Mouse (Mus musculus): ENCODE measurements around the gene Ralgps2. TPM values are rescaled to one million over a fixed set of nuclear protein-coding genes. Genes with fewer than 3 reads are reported as not detected.
A peak's percentile ranks its signal among the peaks of the same experiment; 100 is the strongest.

Ralgps2 gene
- polyA plus RNA-seq, 1 experiment from 2014 or later = 80.4 TPM

- DNase-seq (ENCODE audit: low spot score) = no peak
- no peaks in the 10 kb centered on the region for H3K4me1 ChIP-seq (replicated peaks)
- WGBS = 73% methylated on average over 6 of the region's 6 CpGs
Measured at GRCm38 (mm10) chr1:156970641-156971040, 31.2 kb upstream of the Ralgps2 start.

GRCm38 (mm10) chr1:156968107-156968506, 28.7 kb upstream of the Ralgps2 start:
- no peaks in the 10 kb centered on the region for H3K36me3 ChIP-seq
- no peak overlapping the region for H3K4me3 ChIP-seq
- H3K4me1 ChIP-seq (replicated peaks) = peaks cover 8% of the 10 kb centered on the region; the same call in 1 of the 2 replicates
- DNase-seq (ENCODE audit: low spot score) = no peak
- WGBS = 82% methylated on average over 7 of the region's 7 CpGs
- no peaks in the 10 kb centered on the region for H3K9me3 ChIP-seq
- H3K27me3 ChIP-seq (ENCODE audit: insufficient read depth, poor library complexity, severe bottlenecking) = no peaks in the 10 kb centered on the region
- no peak overlapping the region for H3K27ac ChIP-seq

More at GRCm38 (mm10) chr1:156970641-156971040, 31.2 kb upstream of the Ralgps2 start:
- Histone ChIP-seq H3K9me3 (no peaks in the 10 kb centered on the region), H3K36me3 (no peaks in the 10 kb centered on the region), H3K27me3 (ENCODE audit: insufficient read depth, poor library complexity, severe bottlenecking) (no peaks in the 10 kb centered on the region), H3K4me3 (no peak overlapping the region), H3K27ac (no peak overlapping the region)

- no peak for DNase-seq (ENCODE audit: low spot score)
- no peak overlapping the region for H3K4me3 ChIP-seq
- peaks cover 14% of the 10 kb centered on the region; the same call in 1 of the 2 replicates for H3K4me1 ChIP-seq (replicated peaks)
- 77% methylated on average over 4 of the region's 4 CpGs for WGBS
- H3K27me3 ChIP-seq (ENCODE audit: insufficient read depth, poor library complexity, severe bottlenecking) = no peaks in the 10 kb centered on the region
- H3K36me3 ChIP-seq = no peaks in the 10 kb centered on the region
- H3K9me3 ChIP-seq = no peaks in the 10 kb centered on the region
- no peak overlapping the region for H3K27ac ChIP-seq
Measured at GRCm38 (mm10) chr1:156964586-156964932, 25.1 kb upstream of the Ralgps2 start.

GRCm38 (mm10) chr1:156963871-156964585, 24.6 kb upstream of the Ralgps2 start:
- WGBS = 39% methylated on average over 7 of the region's 7 CpGs
- Histone ChIP-seq H3K4me1 (replicated peaks) (peaks cover 14% of the 10 kb centered on the region; the same call in 1 of the 2 replicates), H3K27ac (no peak overlapping the region), H3K27me3 (ENCODE audit: insufficient read depth, poor library complexity, severe bottlenecking) (no peaks in the 10 kb centered on the region), H3K36me3 (no peaks in the 10 kb centered on the region), H3K4me3 (no peak overlapping the region), H3K9me3 (no peaks in the 10 kb centered on the region)
- DNase-seq (ENCODE audit: low spot score) = no peak

GRCm38 (mm10) chr1:156961481-156962265, 22.2 kb upstream of the Ralgps2 start:
- 51% methylated on average over 8 of the region's 8 CpGs for WGBS
- H3K9me3 ChIP-seq = no peaks in the 10 kb centered on the region
- H3K27ac ChIP-seq = 0 out of 2 replicates have a peak overlapping the region, but pooled peaks have one; percentile 29
- no peak for DNase-seq (ENCODE audit: low spot score)
- peaks cover 14% of the 10 kb centered on the region; the same call in 1 of the 2 replicates for H3K4me1 ChIP-seq (replicated peaks)
- no peak overlapping the region for H3K4me3 ChIP-seq
- H3K27me3 ChIP-seq (ENCODE audit: insufficient read depth, poor library complexity, severe bottlenecking) = no peaks in the 10 kb centered on the region
- H3K36me3 ChIP-seq = no peaks in the 10 kb centered on the region

- H3K27me3 ChIP-seq (ENCODE audit: insufficient read depth, poor library complexity, severe bottlenecking) = no peaks in the 10 kb centered on the region
- 87% methylated on average over 5 of the region's 5 CpGs for WGBS
- DNase-seq (ENCODE audit: low spot score) = no peak
- H3K27ac ChIP-seq = no peak overlapping the region
- no peak overlapping the region for H3K4me3 ChIP-seq
- peaks cover 7% of the 10 kb centered on the region; the same call in 1 of the 2 replicates for H3K4me1 ChIP-seq (replicated peaks)
- H3K9me3 ChIP-seq = no peaks in the 10 kb centered on the region
- no peaks in the 10 kb centered on the region for H3K36me3 ChIP-seq
Measured at GRCm38 (mm10) chr1:156959004-156959403, 19.6 kb upstream of the Ralgps2 start.

- Histone ChIP-seq H3K9me3 (no peaks in the 10 kb centered on the region), H3K4me3 (no peak overlapping the region), H3K27ac (no peak overlapping the region), H3K4me1 (replicated peaks) (peaks cover 5% of the 10 kb centered on the region; the same call in 1 of the 2 replicates), H3K27me3 (ENCODE audit: insufficient read depth, poor library complexity, severe bottlenecking) (no peaks in the 10 kb centered on the region), H3K36me3 (no peaks in the 10 kb centered on the region)
- 79% methylated on average over 3 of the region's 3 CpGs for WGBS
- DNase-seq (ENCODE audit: low spot score) = no peak
Measured at GRCm38 (mm10) chr1:156957360-156957759, 17.9 kb upstream of the Ralgps2 start.

- Histone ChIP-seq H3K27me3 (ENCODE audit: insufficient read depth, poor library complexity, severe bottlenecking) (no peaks in the 10 kb centered on the region), H3K36me3 (no peaks in the 10 kb centered on the region), H3K4me3 (no peak overlapping the region), H3K9me3 (no peaks in the 10 kb centered on the region), H3K4me1 (replicated peaks) (no peaks in the 10 kb centered on the region; the same call in 1 of the 2 replicates), H3K27ac (no peak overlapping the region)
- no peak for DNase-seq (ENCODE audit: low spot score)
- WGBS = 64% methylated on average over 17 of the region's 17 CpGs
Measured at GRCm38 (mm10) chr1:156955926-156956760, 16.7 kb upstream of the Ralgps2 start.

GRCm38 (mm10) chr1:156954216-156954615, 14.8 kb upstream of the Ralgps2 start:
- Histone ChIP-seq H3K36me3 (no peaks in the 10 kb centered on the region), H3K9me3 (no peaks in the 10 kb centered on the region), H3K27me3 (ENCODE audit: insufficient read depth, poor library complexity, severe bottlenecking) (no peaks in the 10 kb centered on the region), H3K4me1 (replicated peaks) (no peaks in the 10 kb centered on the region; the same call in 1 of the 2 replicates), H3K4me3 (no peak overlapping the region), H3K27ac (no peak overlapping the region)
- DNase-seq (ENCODE audit: low spot score) = no peak
- 96% methylated on average over 12 of the region's 12 CpGs for WGBS

- no peak overlapping the region for H3K27ac ChIP-seq
- peaks cover 12% of the 10 kb centered on the region for H3K9me3 ChIP-seq
- H3K4me1 ChIP-seq (replicated peaks) = no peaks in the 10 kb centered on the region
- no peak for DNase-seq (ENCODE audit: low spot score)
- WGBS = 59% methylated on average over 5 of the region's 5 CpGs
- no peaks in the 10 kb centered on the region for H3K27me3 ChIP-seq (ENCODE audit: insufficient read depth, poor library complexity, severe bottlenecking)
- no peak overlapping the region for H3K4me3 ChIP-seq
- H3K36me3 ChIP-seq = no peaks in the 10 kb centered on the region
Measured at GRCm38 (mm10) chr1:156950354-156950753, 10.9 kb upstream of the Ralgps2 start.

GRCm38 (mm10) chr1:156940584-156940983, 1.2 kb upstream of the Ralgps2 start:
- no peaks in the 10 kb centered on the region for H3K9me3 ChIP-seq
- peak overlapping the region; percentile 91 for H3K4me3 ChIP-seq
- H3K27ac ChIP-seq = no peak overlapping the region
- no peak for DNase-seq (ENCODE audit: low spot score)
- no peaks in the 10 kb centered on the region for H3K36me3 ChIP-seq
- peaks cover 24% of the 10 kb centered on the region for H3K4me1 ChIP-seq (replicated peaks)
- no peaks in the 10 kb centered on the region for H3K27me3 ChIP-seq (ENCODE audit: insufficient read depth, poor library complexity, severe bottlenecking)
- WGBS = 48% methylated on average over 7 of the region's 7 CpGs

GRCm38 (mm10) chr1:156940142-156940522, 706 bp upstream of the Ralgps2 start:
- Histone ChIP-seq H3K27me3 (ENCODE audit: insufficient read depth, poor library complexity, severe bottlenecking) (no peaks in the 10 kb centered on the region), H3K36me3 (0 out of 2 replicates have a peak, but pooled peaks cover 2% of the 10 kb centered on the region), H3K9me3 (0 out of 2 replicates have a peak, but pooled peaks cover under 1% of the 10 kb centered on the region), H3K4me3 (peak overlapping the region; percentile 91), H3K27ac (peak overlapping the region; percentile 99), H3K4me1 (replicated peaks) (peaks cover 24% of the 10 kb centered on the region)
- no peak for DNase-seq (ENCODE audit: low spot score)
- 4% methylated on average over 8 of the region's 8 CpGs for WGBS
